Mouse (Mus musculus): ENCODE measurements at regions not wholly inside any gene's neighbourhood (a gene's known extent, or its start where the extent isn't known, plus 50 kb on each side); places are given as distances from the start of the nearest gene placed in this dataset.
A peak's percentile ranks its signal among the peaks of the same experiment; 100 is the strongest.

GRCm38 (mm10) chr3:41412698-41413097, 142.8 kb upstream of the Jade1 start:
- DNase-seq: no peak

GRCm38 (mm10) chr3:41408821-41409737, 146.5 kb upstream of the Jade1 start:
- peak in 1 of 2 experiments; percentile 54 for DNase-seq

GRCm38 (mm10) chr3:41408423-41408820, 147.1 kb upstream of the Jade1 start:
- DNase-seq: peak; percentile 70 to 92

- no peak for DNase-seq
Observed at GRCm38 (mm10) chr3:41407988-41408387, 147.5 kb upstream of the Jade1 start.

- no peak for DNase-seq
Observed at GRCm38 (mm10) chr3:41407520-41407919, 148.0 kb upstream of the Jade1 start.

- DNase-seq: no peak
Observed at GRCm38 (mm10) chr3:41401881-41402280, 153.7 kb upstream of the Jade1 start.

GRCm38 (mm10) chr3:41389868-41390267, 165.7 kb upstream of the Jade1 start:
- DNase-seq: no peak

GRCm38 (mm10) chr3:41387469-41388212, 167.9 kb upstream of the Jade1 start:
- no peak for DNase-seq

GRCm38 (mm10) chr3:41386299-41386698, 169.2 kb upstream of the Jade1 start:
- no peak for DNase-seq

GRCm38 (mm10) chr3:41384410-41384809, 171.1 kb upstream of the Jade1 start:
- DNase-seq: peak in 1 of 2 experiments; percentile 25

GRCm38 (mm10) chr3:41378576-41378975, 177.0 kb upstream of the Jade1 start:
- DNase-seq: no peak

GRCm38 (mm10) chr3:41377826-41378406, 177.6 kb upstream of the Jade1 start:
- peak in 1 of 2 experiments; percentile 22 for DNase-seq

- no peak for DNase-seq
Observed at GRCm38 (mm10) chr3:41376848-41377582, 178.5 kb upstream of the Jade1 start.

GRCm38 (mm10) chr3:41375230-41375930, 180.2 kb upstream of the Jade1 start:
- DNase-seq: no peak

GRCm38 (mm10) chr3:41373198-41373597, 182.3 kb upstream of the Jade1 start:
- no peak for DNase-seq

GRCm38 (mm10) chr3:41368351-41369101, 187.0 kb upstream of the Jade1 start:
- no peak for DNase-seq

GRCm38 (mm10) chr3:41366764-41367163, 188.8 kb upstream of the Jade1 start:
- no peak for DNase-seq

GRCm38 (mm10) chr3:41366264-41366663, 189.3 kb upstream of the Jade1 start:
- peak; percentile 40 to 61 for DNase-seq

- no peak for DNase-seq
Observed at GRCm38 (mm10) chr3:41365145-41365830, 190.2 kb upstream of the Jade1 start.

GRCm38 (mm10) chr3:41363947-41364346, 191.6 kb upstream of the Jade1 start:
- DNase-seq: no peak

GRCm38 (mm10) chr3:41360231-41360630, 195.3 kb upstream of the Jade1 start:
- peak; percentile 76 to 81 for DNase-seq
